Mouse (Mus musculus) embryonic facial prominence, embryonic 11.5 days (tissue): ENCODE results near the gene St5. TPM values are rescaled to one million over a fixed set of nuclear protein-coding genes. Genes with fewer than 3 reads are reported as not detected.

Experiments
- ATAC-seq: fragments of 200-750 bp; cut with Nextera tagmentation; replicated peaks from 2 replicates; pipeline ENCODE4 v1.8.0; 2017; ENCODE audit warnings: low read depth; ENCODE audit not compliant: insufficient number of reproducible peaks, low FRiP score, low TSS enrichment
- DNase-seq: peaks from one replicate; pipeline ENCODE4 v3.0.0-alpha.2; 2015; ENCODE audit warnings: low spot score
- H3K27ac ChIP-seq: fragments of 300-500 bp; sonication (generic); replicated peaks from 2 replicates; pipeline ENCODE4 v1.5.1; 2014; ENCODE audit warnings: mild to moderate bottlenecking, low read depth, low read length, control low read depth
- H3K27me3 ChIP-seq: fragments of 300-500 bp; sonication (generic); 2 replicates; pipeline ENCODE4 v1.6.1; 2014; ENCODE audit warnings: mild to moderate bottlenecking, low read length, moderate library complexity, mixed read lengths; ENCODE audit not compliant: control insufficient read depth, insufficient read depth
- H3K36me3 ChIP-seq: fragments of 300-500 bp; sonication (generic); replicated peaks from 2 replicates; pipeline ENCODE4 v1.6.1; 2014; ENCODE audit warnings: low read depth, mild to moderate bottlenecking, low read length, moderate library complexity, mixed read lengths; ENCODE audit not compliant: control insufficient read depth, insufficient read depth
- H3K4me1 ChIP-seq: fragments of 300-500 bp; sonication (generic); 2 replicates; pipeline ENCODE4 v1.6.1; 2014; ENCODE audit warnings: low read length, mixed read lengths; ENCODE audit not compliant: control insufficient read depth, insufficient read depth
- H3K4me2 ChIP-seq: fragments of 300-500 bp; sonication (generic); 2 replicates; pipeline ENCODE4 v1.6.1; 2014; ENCODE audit warnings: low read depth, mild to moderate bottlenecking, control low read depth, low read length, moderate library complexity
- H3K4me3 ChIP-seq: fragments of 300-500 bp; sonication (generic); 2 replicates; pipeline ENCODE4 v1.5.1; 2014; ENCODE audit warnings: low read depth, low read length, control low read depth
- H3K9ac ChIP-seq: fragments of 300-500 bp; sonication (generic); replicated peaks from 2 replicates; pipeline ENCODE4 v1.6.1; 2014; ENCODE audit warnings: mild to moderate bottlenecking, control low read depth, low read length
- H3K9me3 ChIP-seq: fragments of 300-500 bp; sonication (generic); replicated peaks from 2 replicates; pipeline ENCODE4 v1.6.1; 2016; ENCODE audit warnings: mild to moderate bottlenecking, low read length, inconsistent platforms, mixed read lengths; ENCODE audit not compliant: control insufficient read depth
- WGBS: fragments of 180-500 bp; shearing (Covaris S2); extraction: QIAGEN DNeasy Blood & Tissue Kit; methylation state at CpG from one replicate; pipeline ENCODE4 v1.1.7; 2014; 5-methylcytosine and 5-hydroxymethylcytosine counted together
- polyA plus RNA-seq: library from polyadenylated mRNA; unstranded; fragments of >200 nt; fragmentation: Nextera tagmentation; extraction: Ambion mirVana; gene quantifications from 2 replicates; pipeline ENCODE4 v1.2.1, GENCODE M21; 2014

Gene St5
- polyA plus RNA-seq, 1 experiment from 2014 or later = 37.7 TPM

DNA sequence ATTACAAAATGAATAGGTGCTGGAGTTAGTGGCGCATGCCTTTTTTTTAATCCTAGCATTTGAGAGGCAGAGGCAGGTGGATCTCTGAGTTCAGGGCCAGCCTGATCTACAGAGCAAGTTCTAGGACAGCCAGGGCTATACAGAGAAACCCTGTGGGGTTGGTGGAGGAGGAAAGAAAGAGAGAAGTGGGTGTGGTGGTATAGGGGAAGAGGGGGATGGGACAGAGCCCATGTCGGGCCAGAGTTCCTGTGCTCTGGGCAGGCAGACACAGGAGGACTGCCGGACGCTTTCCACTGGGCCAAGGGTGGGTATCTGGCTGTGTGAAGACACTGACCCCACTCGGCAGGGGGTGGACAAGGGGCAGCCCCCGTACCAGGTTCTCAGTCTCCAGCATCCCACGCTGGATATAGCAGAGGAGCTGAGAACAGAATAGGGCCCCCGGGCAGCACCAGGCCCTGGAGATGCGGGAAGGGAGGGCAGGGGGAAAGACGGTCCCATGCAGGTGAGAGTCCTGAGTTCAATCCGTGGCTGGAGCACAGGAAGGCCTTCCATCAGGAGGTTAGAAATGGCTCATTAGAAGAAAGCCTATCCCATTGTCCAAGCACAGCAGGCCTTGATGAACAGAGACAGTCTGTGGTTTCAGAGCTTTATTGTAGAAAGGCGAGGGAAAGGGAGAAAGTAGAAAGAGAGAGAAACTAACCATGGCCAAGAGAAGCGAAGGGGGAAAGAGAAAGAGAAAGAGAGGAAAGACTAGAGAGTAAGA is 8.6 kb downstream of the St5 start:
- no peak for ATAC-seq
- Histone ChIP-seq H3K9me3 (no peaks in the 10 kb centered on the region), H3K9ac (no peak overlapping the region), H3K27ac (no peak overlapping the region), H3K4me1 (no peaks in the 10 kb centered on the region), H3K4me2 (no peak overlapping the region), H3K36me3 (no peaks in the 10 kb centered on the region), H3K4me3 (no peak overlapping the region), H3K27me3 (no peaks in the 10 kb centered on the region)
- no peak for DNase-seq
- 79% methylated on average over 13 of the region's 13 CpGs for WGBS

DNA sequence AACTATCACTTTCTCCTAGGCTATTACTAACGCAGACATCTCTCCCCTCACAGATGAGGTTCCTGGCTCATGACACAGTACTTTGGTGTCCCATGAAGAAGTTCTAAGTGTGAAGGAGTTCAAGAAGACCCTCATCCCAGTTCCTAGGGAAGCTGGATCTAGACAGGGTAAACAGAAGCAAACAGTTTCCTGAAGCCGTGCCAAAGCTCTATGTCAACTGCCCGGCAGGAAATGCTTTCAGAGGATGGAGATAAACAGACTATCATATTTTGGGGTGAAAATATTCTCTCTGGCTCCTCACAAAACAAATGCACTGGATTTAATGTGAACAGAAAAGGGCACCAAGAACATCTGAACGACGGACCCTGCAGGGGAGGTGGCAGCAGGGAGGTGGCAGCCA is 12.4 kb downstream of the St5 start:
- ATAC-seq = no peak

DNA sequence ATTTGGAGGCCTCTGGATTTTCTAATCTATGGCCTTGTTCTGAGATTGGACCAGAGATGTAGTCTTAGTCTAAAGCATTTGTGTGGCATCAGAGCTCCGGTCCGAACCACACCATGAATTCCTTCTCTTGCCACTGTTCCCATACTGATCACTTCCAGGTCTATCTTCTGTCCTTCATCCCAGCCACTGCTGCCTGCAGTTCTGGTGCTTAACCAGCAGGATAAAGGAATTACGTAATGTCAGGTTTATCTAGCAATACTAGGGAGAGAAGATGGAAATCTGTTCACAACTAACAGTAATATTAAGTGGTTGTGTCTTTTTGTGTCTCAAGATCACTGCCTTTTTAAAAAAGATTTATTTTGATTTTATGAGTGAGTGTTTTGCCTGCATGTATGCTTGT is 13.3 kb downstream of the St5 start:
- 86% methylated on average over 3 of the region's 3 CpGs for WGBS
- Histone ChIP-seq H3K27me3 (no peaks in the 10 kb centered on the region), H3K9me3 (no peaks in the 10 kb centered on the region), H3K27ac (no peak overlapping the region), H3K4me2 (no peak overlapping the region), H3K4me1 (no peaks in the 10 kb centered on the region), H3K4me3 (no peak overlapping the region), H3K9ac (no peak overlapping the region), H3K36me3 (no peaks in the 10 kb centered on the region)
- ATAC-seq (no peak), DNase-seq (no peak)

More for the DNA sequence above, 12.4 kb downstream of the St5 start:
- H3K9ac ChIP-seq = no peak overlapping the region
- no peaks in the 10 kb centered on the region for H3K9me3 ChIP-seq
- 91% methylated on average over 5 of the region's 5 CpGs for WGBS
- no peaks in the 10 kb centered on the region for H3K36me3 ChIP-seq
- H3K4me3 ChIP-seq = no peak overlapping the region
- no peak overlapping the region for H3K4me2 ChIP-seq
- H3K4me1 ChIP-seq = no peaks in the 10 kb centered on the region
- no peak for DNase-seq
- H3K27ac ChIP-seq = no peak overlapping the region
- no peaks in the 10 kb centered on the region for H3K27me3 ChIP-seq

DNA sequence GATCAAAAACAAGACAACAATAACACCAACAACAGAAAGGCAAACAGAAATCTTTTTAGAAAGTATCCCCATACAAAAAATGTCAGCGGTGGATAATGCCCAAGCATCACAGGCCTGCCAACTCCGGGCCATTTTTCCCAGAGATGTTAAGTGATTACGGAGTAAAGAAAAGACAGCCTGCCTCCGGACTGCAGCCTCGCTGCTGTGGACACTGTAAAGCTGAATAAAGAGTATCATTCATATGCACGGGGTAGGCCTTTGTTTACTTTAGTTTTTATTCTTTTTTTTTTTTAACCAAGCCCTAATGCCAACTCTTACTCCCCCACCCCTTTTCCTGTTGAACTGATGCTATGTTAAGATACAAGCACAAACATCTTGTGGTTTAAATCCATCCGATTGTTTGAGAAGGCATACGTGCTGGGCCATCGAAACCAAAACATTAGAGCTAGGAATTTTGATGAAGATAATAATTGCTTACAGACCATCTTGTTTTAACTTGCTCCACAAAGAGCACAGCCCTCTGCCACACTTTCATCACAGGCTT is 16.7 kb downstream of the St5 start:
- peak; percentile 18 for DNase-seq
- no peak for ATAC-seq
- no peaks in the 10 kb centered on the region for H3K9me3 ChIP-seq
- no peak overlapping the region for H3K4me3 ChIP-seq
- no peaks in the 10 kb centered on the region for H3K36me3 ChIP-seq
- H3K27ac ChIP-seq = no peak overlapping the region
- H3K27me3 ChIP-seq = no peaks in the 10 kb centered on the region
- WGBS = 29% methylated on average over 9 of the region's 9 CpGs
- no peak overlapping the region for H3K9ac ChIP-seq
- H3K4me2 ChIP-seq = no peak overlapping the region
- no peaks in the 10 kb centered on the region for H3K4me1 ChIP-seq

DNA sequence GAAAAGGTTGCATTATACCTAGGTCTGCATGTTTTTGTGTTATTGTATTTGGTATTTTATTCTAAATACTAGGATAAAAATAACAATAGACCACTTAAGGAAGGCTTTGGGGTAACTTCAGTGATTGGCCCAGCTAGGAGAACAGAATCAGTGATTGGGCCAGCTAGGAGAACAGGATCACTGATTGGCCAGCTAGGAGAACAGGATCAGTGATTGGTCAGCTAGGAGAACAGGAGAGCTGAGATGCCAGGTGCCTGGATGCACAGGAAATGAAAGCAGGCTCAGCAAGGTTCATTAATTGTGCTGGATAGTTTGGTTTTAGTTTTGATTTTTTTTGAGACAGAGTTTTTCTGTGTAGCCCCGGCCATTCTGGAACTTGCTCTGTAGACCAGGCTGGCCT is 22.5 kb downstream of the St5 start:
- Histone ChIP-seq H3K9ac (no peak overlapping the region), H3K36me3 (no peaks in the 10 kb centered on the region), H3K4me1 (no peaks in the 10 kb centered on the region), H3K4me2 (no peak overlapping the region), H3K27ac (no peak overlapping the region), H3K4me3 (no peak overlapping the region), H3K9me3 (no peaks in the 10 kb centered on the region), H3K27me3 (no peaks in the 10 kb centered on the region)
- WGBS = 91% methylated on average over 1 of the region's 1 CpGs
- no peak for DNase-seq
- no peak for ATAC-seq

DNA sequence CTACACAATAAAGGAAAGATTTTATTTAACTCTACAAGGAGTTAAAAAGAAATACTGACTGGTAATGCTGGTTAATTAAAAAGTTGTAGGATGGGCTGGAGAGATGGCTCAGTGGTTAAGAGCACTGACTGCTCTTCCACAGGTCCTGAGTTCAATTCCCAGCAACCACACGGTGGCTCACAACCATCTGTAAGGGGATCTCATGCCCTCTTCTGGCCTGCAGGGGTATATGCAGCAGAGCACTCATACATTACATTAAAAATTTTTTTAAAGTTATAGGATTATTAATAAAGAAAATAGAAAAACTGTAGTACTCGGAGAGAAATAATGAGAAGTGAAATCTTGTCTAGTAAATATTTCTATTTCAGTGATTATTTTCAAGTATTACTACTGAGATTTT is 23.1 kb downstream of the St5 start:
- Histone ChIP-seq H3K9ac (no peak overlapping the region), H3K4me1 (no peaks in the 10 kb centered on the region), H3K9me3 (no peaks in the 10 kb centered on the region), H3K27me3 (no peaks in the 10 kb centered on the region), H3K4me2 (no peak overlapping the region), H3K27ac (no peak overlapping the region), H3K4me3 (no peak overlapping the region), H3K36me3 (no peaks in the 10 kb centered on the region)
- no peak for ATAC-seq
- 94% methylated on average over 2 of the region's 2 CpGs for WGBS
- no peak for DNase-seq

DNA sequence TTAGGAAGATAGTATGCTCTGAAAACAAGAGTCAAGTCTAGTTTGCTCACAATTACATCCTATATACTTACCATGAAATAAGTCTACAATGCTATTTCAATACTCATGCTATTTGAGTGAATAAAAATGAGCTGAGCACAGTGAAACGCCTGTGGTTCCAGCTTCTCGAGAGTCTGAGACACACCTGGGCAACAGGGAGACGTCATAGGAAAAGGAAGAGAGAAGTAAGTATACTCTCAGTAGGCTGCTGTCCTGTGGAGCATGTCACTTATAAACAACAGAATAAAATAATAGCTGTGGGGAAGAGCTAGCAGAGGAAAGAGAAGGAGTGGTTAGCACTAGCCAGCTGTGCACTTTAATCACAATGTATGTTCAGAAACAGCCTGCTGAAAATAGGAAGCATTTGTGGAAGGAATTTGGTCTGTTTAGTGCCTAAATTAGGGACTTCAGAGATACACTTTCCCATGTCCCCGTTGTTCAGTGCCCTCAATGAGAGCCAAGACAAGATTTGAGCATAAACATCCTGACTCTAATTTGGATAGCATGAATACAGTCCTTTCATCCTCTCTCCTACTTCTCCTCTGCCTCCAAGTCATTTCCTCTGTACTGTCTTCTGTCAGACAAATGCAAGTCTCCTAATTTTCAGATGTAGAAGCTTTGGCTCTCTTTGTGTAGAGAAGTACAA is 28.3 kb downstream of the St5 start:
- WGBS = 41% methylated on average over 4 of the region's 4 CpGs
- DNase-seq (no peak), ATAC-seq (no peak)
- Histone ChIP-seq H3K27ac (no peak overlapping the region), H3K9me3 (no peaks in the 10 kb centered on the region), H3K4me1 (no peaks in the 10 kb centered on the region), H3K4me3 (no peak overlapping the region), H3K9ac (no peak overlapping the region), H3K36me3 (no peaks in the 10 kb centered on the region), H3K4me2 (no peak overlapping the region), H3K27me3 (no peaks in the 10 kb centered on the region)
